Mouse (Mus musculus) cerebellum, adult 2 months (tissue): ENCODE data around the gene Bfsp2.

Source experiments
- CTCF ChIP-seq: fragments of 200-500 bp; IDR thresholded peaks from 2 replicates; pipeline ENCODE4 v1.5.1; 2011; ENCODE audit warnings: low read depth, mild to moderate bottlenecking, control low read depth, low read length, moderate library complexity, borderline replicate concordance; ENCODE audit not compliant: insufficient read depth
- POLR2A ChIP-seq: fragments of 200-500 bp; IDR thresholded peaks from 2 replicates; pipeline ENCODE4 v1.6.1; 2011; ENCODE audit warnings: low read length, control low read depth, borderline replicate concordance; ENCODE audit not compliant: insufficient read depth

GRCm38 (mm10) chr9:103378686-103379085, 101.5 kb downstream of the Bfsp2 start:
- TF ChIP-seq POLR2A = no peak
- no peak for TF ChIP-seq CTCF
